Mouse (Mus musculus): ENCODE results near the gene Gm3336.

DNA sequence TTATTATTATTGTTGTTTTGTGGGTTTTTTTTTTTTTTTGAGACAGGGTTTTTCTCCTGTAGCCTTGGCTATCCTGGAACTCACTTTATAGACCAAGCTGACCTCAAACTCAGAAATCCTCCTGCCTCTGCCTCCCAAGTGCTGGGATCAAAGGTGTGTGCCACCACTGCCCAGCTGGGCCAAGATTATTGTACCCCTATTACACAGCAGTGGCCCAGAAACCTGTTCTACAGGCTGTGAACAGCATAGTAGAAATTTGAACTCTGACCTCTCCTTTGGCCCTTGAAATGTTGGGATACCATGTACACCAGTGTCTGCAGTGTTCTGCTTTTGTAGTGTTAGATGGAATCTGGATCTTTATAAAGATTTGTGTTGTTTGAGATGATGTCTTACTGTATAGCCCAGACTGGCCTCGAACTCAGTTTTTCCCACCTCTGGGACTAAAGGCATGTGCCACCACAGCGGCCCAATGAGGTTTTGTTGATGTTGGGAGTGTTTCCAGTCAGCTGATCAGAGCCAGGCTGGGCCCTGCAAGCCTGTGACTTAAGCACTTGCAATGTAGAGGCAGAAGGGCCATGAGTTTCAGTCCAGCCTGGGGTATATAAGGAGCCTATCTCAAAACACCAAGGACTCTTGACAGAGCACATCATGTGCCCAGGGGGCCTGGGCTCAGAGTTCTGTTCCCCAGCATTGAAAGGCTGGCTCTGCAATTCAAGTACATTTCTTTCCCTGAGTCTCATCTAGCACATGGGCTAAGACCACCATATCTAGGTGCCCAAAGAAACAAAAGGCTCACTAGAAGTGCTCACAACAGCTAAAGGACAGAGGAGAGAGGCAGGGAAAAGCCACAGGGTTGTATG lies 16.1 kb upstream of the Gm3336 start:
- no peak for TF ChIP-seq POLR2A (IDR thresholded peaks at IDR 0.05; ENCODE audit: borderline replicate concordance, extremely low read depth, low read depth, low read length)
- TF ChIP-seq CTCF (IDR thresholded peaks at IDR 0.05; ENCODE audit: insufficient read depth, low read length), result no peak

All from lung, adult 2 months (tissue).